Mouse (Mus musculus): ENCODE results near the gene Efcab1.
"Not testable (repeated sequence)": the region's sequence is repeated elsewhere in the genome, so short reads cannot be mapped to it uniquely, and the experiment has no call there.

DNA sequence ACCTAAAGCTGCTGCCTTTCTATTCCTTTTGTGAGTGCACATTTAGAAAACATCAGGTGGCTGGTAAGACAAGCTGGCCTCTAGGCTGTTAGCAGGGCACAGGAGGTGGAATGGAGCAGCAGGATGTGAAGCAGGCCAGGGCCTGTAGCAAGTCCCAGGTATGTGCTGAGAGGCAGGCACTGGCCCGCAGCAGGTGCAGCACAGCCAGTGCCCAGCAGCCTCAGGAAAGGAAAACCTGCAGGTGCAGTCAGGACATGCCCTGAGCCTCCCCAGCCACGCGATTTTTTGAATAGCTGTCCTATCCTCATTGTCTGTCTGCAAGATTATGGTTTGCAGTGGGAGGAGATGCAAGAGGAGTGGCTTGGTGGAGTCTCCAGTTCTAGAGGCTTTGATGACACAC, 24.3 kb downstream of the Efcab1 start:
- not testable (repeated sequence) for TF ChIP-seq CTCF (IDR thresholded peaks at IDR 0.05; ENCODE audit: borderline replicate concordance, insufficient read depth, low read length); POLR2A (IDR thresholded peaks at IDR 0.05; ENCODE audit: low read depth, low read length)

All from embryonic fibroblast, embryonic 13.5 days (primary cell).